Mouse (Mus musculus) hindbrain, embryonic 13.5 days (tissue): Measurements from ENCODE around the gene Btf3l4. TPM values are rescaled to one million over a fixed set of nuclear protein-coding genes. Genes with fewer than 3 reads are reported as not detected.
A peak's percentile ranks its signal among the peaks of the same experiment; 100 is the strongest.

ENCODE experiments used
- ATAC-seq: fragments of 200-750 bp; cut with Nextera tagmentation; 2 replicates; pipeline ENCODE4 v1.8.0; 2017; ENCODE audit warnings: moderate TSS enrichment; ENCODE audit not compliant: low FRiP score
- H3K27ac ChIP-seq: fragments of 300-500 bp; sonication (generic); 2 replicates; pipeline ENCODE4 v1.5.1; 2015; ENCODE audit warnings: inconsistent platforms, mild to moderate bottlenecking, moderate library complexity
- H3K27me3 ChIP-seq: fragments of 300-500 bp; sonication (generic); 2 replicates; pipeline ENCODE4 v1.6.1; 2015; ENCODE audit warnings: mild to moderate bottlenecking, inconsistent platforms
- H3K36me3 ChIP-seq: fragments of 300-500 bp; sonication (generic); 2 replicates; pipeline ENCODE4 v1.6.1; 2015; ENCODE audit warnings: mild to moderate bottlenecking, inconsistent platforms
- H3K4me1 ChIP-seq: fragments of 300-500 bp; sonication (generic); replicated peaks from 2 replicates; pipeline ENCODE4 v1.6.1; 2015; ENCODE audit warnings: inconsistent platforms
- H3K4me2 ChIP-seq: fragments of 300-500 bp; sonication (generic); 2 replicates; pipeline ENCODE4 v1.6.1; 2015; ENCODE audit warnings: inconsistent platforms, mild to moderate bottlenecking, moderate library complexity
- H3K4me3 ChIP-seq: fragments of 300-500 bp; sonication (generic); 2 replicates; pipeline ENCODE4 v1.5.1; 2015; ENCODE audit warnings: mild to moderate bottlenecking, inconsistent platforms
- H3K9ac ChIP-seq: fragments of 300-500 bp; sonication (generic); 2 replicates; pipeline ENCODE4 v1.6.1; 2015; ENCODE audit warnings: mild to moderate bottlenecking, inconsistent platforms
- H3K9me3 ChIP-seq: fragments of 300-500 bp; sonication (generic); 2 replicates; pipeline ENCODE4 v1.6.1; 2016; ENCODE audit warnings: inconsistent platforms
- WGBS: fragments of 180-500 bp; shearing (Covaris S2); methylation state at CpG from one replicate; pipeline ENCODE4 v1.1.7; 2015; 5-methylcytosine and 5-hydroxymethylcytosine counted together
- polyA plus RNA-seq: library from polyadenylated mRNA; unstranded; fragments of >200 nt; fragmentation: Nextera tagmentation; extraction: Ambion mirVana; gene quantifications from 2 replicates; pipeline ENCODE4 v1.2.1, GENCODE M21; 2015

Gene Btf3l4
- polyA plus RNA-seq, 1 experiment from 2014 or later, result 222 TPM

- ATAC-seq, result no peak
- no peaks in the 10 kb centered on the region for H3K9me3 ChIP-seq
- no peak overlapping the region for H3K4me3 ChIP-seq
- no peak overlapping the region for H3K27ac ChIP-seq
- no peak overlapping the region for H3K9ac ChIP-seq
- no peaks in the 10 kb centered on the region for H3K27me3 ChIP-seq
- no peak overlapping the region for H3K4me2 ChIP-seq
- H3K36me3 ChIP-seq, result peaks cover 3% of the 10 kb centered on the region; the same call in 1 of the 2 replicates
- WGBS, result 89% methylated on average over 7 of the region's 7 CpGs
- peaks cover 15% of the 10 kb centered on the region for H3K4me1 ChIP-seq
Observed at GRCm38 (mm10) chr4:108841920-108842578, 8.6 kb upstream of the Btf3l4 start.

- Histone ChIP-seq H3K27me3 (no peaks in the 10 kb centered on the region), H3K36me3 (peaks cover 3% of the 10 kb centered on the region; the same call in 1 of the 2 replicates), H3K9me3 (no peaks in the 10 kb centered on the region), H3K4me2 (no peak overlapping the region), H3K9ac (0 out of 2 replicates have a peak overlapping the region, but pooled peaks have one; percentile 3), H3K4me3 (no peak overlapping the region), H3K27ac (no peak overlapping the region), H3K4me1 (peaks cover 29% of the 10 kb centered on the region)
- WGBS, result 86% methylated on average over 4 of the region's 4 CpGs
- ATAC-seq, result no peak
Observed at GRCm38 (mm10) chr4:108838031-108838430, 4.6 kb upstream of the Btf3l4 start.

- Histone ChIP-seq H3K9me3 (no peaks in the 10 kb centered on the region), H3K27me3 (no peaks in the 10 kb centered on the region), H3K27ac (peak overlapping the region; percentile 100; the same call in 1 of the 2 replicates), H3K36me3 (0 out of 2 replicates have a peak, but pooled peaks cover 3% of the 10 kb centered on the region), H3K9ac (peak overlapping the region; percentile 80), H3K4me3 (peak overlapping the region; percentile 81), H3K4me2 (peak overlapping the region; percentile 88), H3K4me1 (peaks cover 46% of the 10 kb centered on the region)
- no peak for ATAC-seq
- WGBS, result 64% methylated on average over 3 of the region's 3 CpGs
Observed at GRCm38 (mm10) chr4:108835496-108835895, 2.1 kb upstream of the Btf3l4 start.

GRCm38 (mm10) chr4:108834971-108835311, 1.5 kb upstream of the Btf3l4 start:
- no peak for ATAC-seq
- peak overlapping the region; percentile 80 for H3K9ac ChIP-seq
- H3K27me3 ChIP-seq, result no peaks in the 10 kb centered on the region
- no peaks in the 10 kb centered on the region for H3K9me3 ChIP-seq
- peak overlapping the region; percentile 81 for H3K4me3 ChIP-seq
- H3K36me3 ChIP-seq, result peaks cover 3% of the 10 kb centered on the region; the same call in 1 of the 2 replicates
- peak overlapping the region; percentile 100 for H3K27ac ChIP-seq
- under 1% methylated on average over 15 of the region's 15 CpGs for WGBS
- peaks cover 51% of the 10 kb centered on the region for H3K4me1 ChIP-seq
- H3K4me2 ChIP-seq, result peak overlapping the region; percentile 88

- under 1% methylated on average over 34 of the region's 34 CpGs for WGBS
- peak; percentile 84 for ATAC-seq
- peaks cover 52% of the 10 kb centered on the region for H3K4me1 ChIP-seq
Observed at GRCm38 (mm10) chr4:108834115-108834970, 929 bp upstream of the Btf3l4 start, which contains the start of gene Txndc12. Gene Txndc12, plus strand, starts transcription at chr4:108834601.

DNA sequence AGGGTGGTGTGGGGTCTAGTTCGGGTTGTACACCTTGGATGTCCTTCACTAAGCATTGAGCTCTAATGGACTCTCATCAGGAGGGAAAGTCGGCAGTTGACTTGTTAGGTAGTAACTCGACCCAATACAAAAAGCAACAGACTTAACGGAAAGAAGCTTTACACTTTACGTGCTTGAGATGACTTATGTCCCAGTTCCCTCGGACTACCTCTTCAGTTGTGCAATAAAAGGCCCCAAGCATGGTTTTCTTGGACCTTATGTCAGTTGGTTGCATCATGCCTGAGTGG, 357 bp upstream of the Btf3l4 start:
- H3K27me3 ChIP-seq, result no peaks in the 10 kb centered on the region
- peaks cover 52% of the 10 kb centered on the region for H3K4me1 ChIP-seq
- 0% methylated on average over 6 of the region's 6 CpGs for WGBS
- H3K9me3 ChIP-seq, result no peaks in the 10 kb centered on the region
- peaks cover 8% of the 10 kb centered on the region for H3K36me3 ChIP-seq
- H3K9ac ChIP-seq, result peak overlapping the region; percentile 99
- no peak for ATAC-seq
- peak overlapping the region; percentile 100 for H3K27ac ChIP-seq
- H3K4me2 ChIP-seq, result peak overlapping the region; percentile 88
- H3K4me3 ChIP-seq, result peak overlapping the region; percentile 81

More at GRCm38 (mm10) chr4:108834115-108834970, 929 bp upstream of the Btf3l4 start, which contains the start of gene Txndc12:
- peak within 1 kb of the TSS; percentile 99 for H3K9ac ChIP-seq
- H3K27ac ChIP-seq, result peak within 1 kb of the TSS; percentile 100
- peaks cover 5% of the 10 kb centered on the region; the same call in 1 of the 2 replicates for H3K36me3 ChIP-seq
- no peaks in the 10 kb centered on the region for H3K9me3 ChIP-seq
- H3K4me3 ChIP-seq, result peak within 1 kb of the TSS; percentile 81
- no peaks in the 10 kb centered on the region for H3K27me3 ChIP-seq
- peak within 1 kb of the TSS; percentile 88 for H3K4me2 ChIP-seq

DNA sequence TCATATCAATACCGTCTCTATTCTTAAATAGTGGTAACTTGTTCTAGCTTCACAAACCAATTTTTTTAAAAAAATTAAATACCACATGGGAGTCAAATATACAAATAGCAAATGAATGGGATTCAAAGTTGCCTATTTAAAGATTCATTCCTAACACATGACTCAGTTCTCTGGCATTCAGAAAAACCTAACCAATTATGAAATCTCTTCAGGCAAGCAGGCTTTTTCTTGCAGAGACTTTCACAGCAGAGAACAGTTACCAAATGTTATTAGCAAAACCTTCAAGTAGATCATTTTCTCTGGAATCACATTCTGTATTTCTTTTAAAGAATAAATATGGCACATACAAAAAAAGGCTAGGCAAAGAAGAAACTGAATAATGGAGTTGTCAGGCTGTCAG, 2.7 kb downstream of the Btf3l4 start:
- Histone ChIP-seq H3K27ac (no peak overlapping the region), H3K4me1 (peaks cover 30% of the 10 kb centered on the region), H3K27me3 (no peaks in the 10 kb centered on the region), H3K4me2 (peak overlapping the region; percentile 71), H3K4me3 (no peak overlapping the region), H3K9me3 (no peaks in the 10 kb centered on the region), H3K9ac (0 out of 2 replicates have a peak overlapping the region, but pooled peaks have one; percentile 35), H3K36me3 (peaks cover 35% of the 10 kb centered on the region)
- WGBS, result 86% methylated on average over 1 of the region's 1 CpGs
- no peak for ATAC-seq

DNA sequence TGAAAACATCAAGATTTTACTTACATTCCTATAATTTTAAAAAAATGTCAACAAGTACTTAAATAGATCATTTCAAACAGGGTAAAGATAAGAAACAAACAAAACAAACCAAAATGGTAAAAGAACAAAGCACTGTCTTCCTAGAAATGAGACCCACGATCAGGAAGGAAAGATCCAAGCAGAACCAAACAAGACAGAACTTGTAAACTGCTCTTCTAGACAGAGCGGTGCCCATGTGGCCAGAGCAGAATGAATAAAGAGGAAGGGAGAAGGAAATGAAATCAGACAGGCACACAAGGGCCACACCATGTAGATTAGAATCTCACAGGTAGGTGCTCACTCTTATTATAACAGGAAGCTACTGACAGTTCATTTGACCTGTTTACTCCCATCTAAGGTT, 6.8 kb downstream of the Btf3l4 start:
- Histone ChIP-seq H3K27me3 (no peaks in the 10 kb centered on the region), H3K4me1 (peaks cover 16% of the 10 kb centered on the region), H3K9me3 (no peaks in the 10 kb centered on the region), H3K4me2 (no peak overlapping the region), H3K4me3 (no peak overlapping the region), H3K27ac (no peak overlapping the region), H3K9ac (no peak overlapping the region), H3K36me3 (peaks cover 70% of the 10 kb centered on the region)
- no peak for ATAC-seq
- WGBS, result 85% methylated on average over 2 of the region's 2 CpGs

DNA sequence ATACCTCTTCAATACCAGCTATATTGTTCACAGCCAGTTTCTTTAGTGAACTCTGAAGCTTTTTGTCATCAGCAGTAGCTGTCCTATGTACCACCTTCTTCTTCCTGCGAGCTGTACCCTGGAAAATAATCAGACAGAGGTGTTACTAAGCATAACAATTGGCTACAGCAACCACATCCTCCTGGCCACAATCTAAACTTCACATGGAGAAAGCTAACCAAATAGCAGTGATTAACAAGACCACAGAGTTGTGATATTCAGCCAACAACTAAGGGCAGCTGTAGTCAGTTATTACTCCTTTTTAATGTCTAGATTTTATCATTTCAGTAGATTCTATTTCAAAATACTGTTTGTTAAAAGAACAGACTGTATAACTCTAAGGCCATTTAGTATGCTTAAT, 7.3 kb downstream of the Btf3l4 start:
- WGBS, result 100% methylated on average over 1 of the region's 1 CpGs
- no peak overlapping the region for H3K4me2 ChIP-seq

GRCm38 (mm10) chr4:108825677-108826076, 7.7 kb downstream of the Btf3l4 start:
- no peak overlapping the region for H3K9ac ChIP-seq
- H3K36me3 ChIP-seq, result peaks cover 77% of the 10 kb centered on the region
- H3K27ac ChIP-seq, result no peak overlapping the region
- H3K4me1 ChIP-seq, result peaks cover 7% of the 10 kb centered on the region
- H3K4me3 ChIP-seq, result no peak overlapping the region
- H3K27me3 ChIP-seq, result no peaks in the 10 kb centered on the region
- no peak overlapping the region for H3K4me2 ChIP-seq
- no peaks in the 10 kb centered on the region for H3K9me3 ChIP-seq
- no peak for ATAC-seq
- WGBS, result 96% methylated on average over 3 of the region's 3 CpGs

More for the DNA sequence above, 7.3 kb downstream of the Btf3l4 start:
- no peak overlapping the region for H3K4me3 ChIP-seq
- no peak overlapping the region for H3K27ac ChIP-seq
- H3K9me3 ChIP-seq, result no peaks in the 10 kb centered on the region
- H3K9ac ChIP-seq, result no peak overlapping the region
- H3K27me3 ChIP-seq, result no peaks in the 10 kb centered on the region
- H3K36me3 ChIP-seq, result peaks cover 74% of the 10 kb centered on the region
- peaks cover 11% of the 10 kb centered on the region for H3K4me1 ChIP-seq
- ATAC-seq, result no peak

- 65% methylated on average over 6 of the region's 6 CpGs for WGBS
Observed at GRCm38 (mm10) chr4:108811550-108811949, 21.9 kb downstream of the Btf3l4 start.

DNA sequence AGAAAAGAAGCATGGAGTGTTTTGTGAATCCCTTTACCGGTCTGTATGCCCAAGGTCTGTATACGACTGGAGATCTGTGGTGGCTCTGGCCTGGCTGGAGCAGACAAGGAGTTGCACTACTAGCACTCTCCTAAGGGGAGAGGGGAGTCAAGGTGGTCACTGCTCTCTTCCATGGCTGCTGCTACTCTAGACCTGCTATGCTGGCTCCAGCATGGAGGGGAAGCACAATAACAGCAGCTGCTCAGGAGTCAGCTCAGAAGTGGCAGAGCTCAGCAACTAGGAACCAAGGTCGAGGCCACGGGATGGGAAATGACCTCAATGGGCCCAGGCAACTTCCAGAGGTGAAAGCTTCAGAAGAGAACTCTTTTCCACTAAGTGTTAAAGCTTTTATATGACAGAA, 22.3 kb downstream of the Btf3l4 start:
- WGBS, result 72% methylated on average over 4 of the region's 4 CpGs

More at GRCm38 (mm10) chr4:108811550-108811949, 21.9 kb downstream of the Btf3l4 start:
- H3K27ac ChIP-seq, result no peak overlapping the region
- H3K27me3 ChIP-seq, result no peaks in the 10 kb centered on the region
- H3K4me2 ChIP-seq, result no peak overlapping the region
- no peaks in the 10 kb centered on the region for H3K9me3 ChIP-seq
- H3K9ac ChIP-seq, result no peak overlapping the region
- H3K4me1 ChIP-seq, result no peaks in the 10 kb centered on the region
- no peak overlapping the region for H3K4me3 ChIP-seq
- no peak for ATAC-seq
- H3K36me3 ChIP-seq, result peaks cover 13% of the 10 kb centered on the region

More for the DNA sequence above, 22.3 kb downstream of the Btf3l4 start:
- Histone ChIP-seq H3K27ac (no peak overlapping the region), H3K27me3 (no peaks in the 10 kb centered on the region), H3K4me3 (no peak overlapping the region), H3K9me3 (no peaks in the 10 kb centered on the region), H3K9ac (no peak overlapping the region), H3K4me1 (no peaks in the 10 kb centered on the region), H3K36me3 (peaks cover 13% of the 10 kb centered on the region), H3K4me2 (no peak overlapping the region)
- no peak for ATAC-seq
